Mouse (Mus musculus): Measurements from ENCODE around the gene Msmp.
"Not testable (repeated sequence)": the region's sequence is repeated elsewhere in the genome, so short reads cannot be mapped to it uniquely, and the experiment has no call there.

The Msmp gene

GRCm38 (mm10) chr4:43584444-43585416 lies at the start of gene Msmp:
TSS of gene Msmp (minus strand) at chr4:43584494.
- DNase-seq: no peak

- no peak for DNase-seq
Measured at GRCm38 (mm10) chr4:43633736-43634135, 49.4 kb upstream of the Msmp start.

GRCm38 (mm10) chr4:43633296-43633695 lies 49.0 kb upstream of the Msmp start:
- DNase-seq: peak; percentile 42

- peak; percentile 12 for DNase-seq
Measured at GRCm38 (mm10) chr4:43631956-43632920, 47.9 kb upstream of the Msmp start.

- peak; percentile 73 for DNase-seq
Measured at GRCm38 (mm10) chr4:43631046-43631955, 47.0 kb upstream of the Msmp start, which contains the start of gene Npr2. TSS of gene Npr2 (plus strand) at chr4:43631935.

- DNase-seq: peak; percentile 65
Measured at GRCm38 (mm10) chr4:43630671-43631045, 46.4 kb upstream of the Msmp start.

GRCm38 (mm10) chr4:43630030-43630581 lies 45.8 kb upstream of the Msmp start:
- DNase-seq: peak; percentile 92

- DNase-seq: peak; percentile 64
Measured at GRCm38 (mm10) chr4:43629106-43629817, 45.0 kb upstream of the Msmp start.

GRCm38 (mm10) chr4:43620146-43620778 lies 36.0 kb upstream of the Msmp start:
- no peak for DNase-seq

- DNase-seq: no peak
Measured at GRCm38 (mm10) chr4:43613060-43613730, 28.9 kb upstream of the Msmp start.

- no peak for DNase-seq
Measured at GRCm38 (mm10) chr4:43612534-43612933, 28.2 kb upstream of the Msmp start.

- DNase-seq: no peak
Measured at GRCm38 (mm10) chr4:43604751-43605685, 20.7 kb upstream of the Msmp start.

GRCm38 (mm10) chr4:43604099-43604498 lies 19.8 kb upstream of the Msmp start:
- no peak for DNase-seq

- no peak for DNase-seq
Measured at GRCm38 (mm10) chr4:43600195-43600934, 16.1 kb upstream of the Msmp start.

- no peak for DNase-seq
Measured at GRCm38 (mm10) chr4:43598650-43599380, 14.5 kb upstream of the Msmp start.

- no peak for DNase-seq
Measured at GRCm38 (mm10) chr4:43598200-43598599, 13.9 kb upstream of the Msmp start.

- not testable (repeated sequence) for DNase-seq
Measured at GRCm38 (mm10) chr4:43596597-43596996, 12.3 kb upstream of the Msmp start.
